Mouse (Mus musculus) spleen, adult 18-20 months (tissue): Measurements from ENCODE around the gene Babam2.

Experiments used
- DNase-seq, 2 experiments: peaks; one replicate each; pipeline ENCODE4 v3.0.0; 2022; ENCODE audit warnings: mixed read lengths in 2 of 2

Gene Babam2

GRCm38 (mm10) chr5:32092281-32092680 is 394.8 kb downstream of the Babam2 start:
- DNase-seq, result no peak

DNA sequence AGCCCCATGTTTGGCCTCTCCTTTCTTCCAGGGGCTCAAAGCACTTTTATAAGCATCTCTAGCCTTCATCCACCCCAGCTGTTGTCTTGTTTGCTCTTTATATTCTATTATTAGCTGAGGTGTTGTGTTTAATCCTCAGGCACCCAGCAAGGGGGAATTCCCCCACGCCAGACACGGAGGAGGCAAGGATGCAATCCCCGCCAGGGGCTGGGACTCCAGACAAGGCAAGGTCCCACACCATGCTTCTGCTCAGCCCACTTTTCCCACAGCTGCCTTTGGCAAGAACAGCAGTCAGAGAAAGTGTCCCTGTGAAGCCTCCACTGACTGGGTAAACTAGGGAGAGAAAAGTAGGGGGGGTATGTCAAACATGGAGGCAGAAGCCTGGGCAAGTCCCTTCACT is 401.2 kb downstream of the Babam2 start:
- no peak for DNase-seq

- no peak for DNase-seq
Observed at GRCm38 (mm10) chr5:32102484-32102883, 405.0 kb downstream of the Babam2 start.

DNA sequence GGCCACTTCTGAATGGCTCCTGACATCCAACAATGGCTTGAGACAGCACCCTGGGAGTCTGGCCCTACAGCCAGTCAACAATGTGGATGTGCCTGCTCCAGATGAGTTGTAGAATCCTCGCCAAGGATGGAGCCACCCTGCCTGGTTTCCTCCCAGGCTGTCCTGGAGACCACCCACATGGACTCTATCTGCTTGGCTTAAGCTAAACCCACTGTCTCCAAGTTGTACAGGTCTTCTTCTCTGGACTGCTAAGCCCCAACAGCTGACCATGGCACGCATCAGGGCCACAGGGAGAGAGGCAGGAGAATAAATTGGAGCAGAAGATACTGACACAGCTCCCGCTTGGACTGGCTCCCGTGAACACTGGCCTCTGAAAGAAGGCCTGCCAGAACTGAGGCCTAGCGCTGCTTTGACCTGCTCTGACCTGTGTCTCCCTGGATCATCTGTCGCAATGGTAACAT is 405.5 kb downstream of the Babam2 start:
- DNase-seq, result no peak

DNA sequence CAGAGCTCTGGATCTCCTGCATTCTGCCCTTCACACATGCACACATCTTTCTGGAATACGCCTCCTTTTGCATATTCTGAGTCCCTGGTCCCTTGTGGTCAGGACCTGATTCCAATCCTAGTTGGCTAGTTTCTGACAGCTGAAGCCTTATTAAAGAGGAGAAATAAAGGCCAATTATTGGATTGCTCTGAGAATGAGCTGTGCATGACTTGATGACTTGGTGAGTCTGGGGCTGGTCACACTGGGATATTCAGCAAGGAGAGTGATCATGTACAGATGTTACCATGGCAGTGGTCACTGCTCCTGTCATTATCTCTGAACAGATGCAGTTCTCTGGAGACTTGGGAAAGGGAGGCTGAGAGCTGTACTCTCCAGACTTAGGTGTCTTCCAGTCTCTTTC is 406.1 kb downstream of the Babam2 start:
- DNase-seq, result no peak

- peak; percentile 12 to 26 for DNase-seq
Observed at GRCm38 (mm10) chr5:32104119-32104990, 406.9 kb downstream of the Babam2 start.

GRCm38 (mm10) chr5:32106473-32107140 is 409.1 kb downstream of the Babam2 start:
- DNase-seq, result no peak

GRCm38 (mm10) chr5:32110651-32111050 is 413.2 kb downstream of the Babam2 start:
- no peak for DNase-seq

DNA sequence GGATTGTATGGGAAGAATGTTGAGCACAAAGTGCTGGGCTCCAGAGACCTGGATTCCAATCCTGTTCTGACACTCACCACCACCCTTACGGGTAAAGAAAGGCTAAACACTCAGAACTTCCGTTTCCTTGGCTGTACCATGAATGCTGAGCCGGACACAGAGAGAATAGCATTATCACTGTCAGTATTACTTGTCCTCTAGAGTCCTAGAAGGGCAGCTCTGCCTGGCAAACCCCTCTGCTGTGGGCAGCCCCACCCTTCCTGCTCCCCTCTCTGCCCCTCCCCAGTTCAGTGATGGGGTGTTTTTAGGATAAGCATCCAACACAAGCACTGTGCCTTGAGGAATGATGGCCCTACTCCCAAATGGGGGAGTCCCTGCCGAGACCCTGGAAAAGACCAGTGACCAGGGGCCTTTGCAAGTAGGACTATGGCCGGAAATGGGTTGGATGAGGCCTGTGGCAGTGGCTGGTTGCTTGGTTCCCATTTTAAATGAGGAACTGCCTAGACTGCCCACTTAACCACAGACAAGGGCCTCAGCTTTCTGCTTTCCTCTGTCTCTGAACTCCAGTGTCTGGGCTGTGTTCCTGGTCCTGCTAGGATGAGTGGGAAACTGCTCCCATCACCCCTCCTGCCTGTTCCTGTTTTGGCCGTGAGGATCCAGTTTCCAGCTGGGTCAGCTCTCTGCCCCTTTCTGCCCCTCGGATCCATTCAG is 414.9 kb downstream of the Babam2 start:
- DNase-seq, result no peak

DNA sequence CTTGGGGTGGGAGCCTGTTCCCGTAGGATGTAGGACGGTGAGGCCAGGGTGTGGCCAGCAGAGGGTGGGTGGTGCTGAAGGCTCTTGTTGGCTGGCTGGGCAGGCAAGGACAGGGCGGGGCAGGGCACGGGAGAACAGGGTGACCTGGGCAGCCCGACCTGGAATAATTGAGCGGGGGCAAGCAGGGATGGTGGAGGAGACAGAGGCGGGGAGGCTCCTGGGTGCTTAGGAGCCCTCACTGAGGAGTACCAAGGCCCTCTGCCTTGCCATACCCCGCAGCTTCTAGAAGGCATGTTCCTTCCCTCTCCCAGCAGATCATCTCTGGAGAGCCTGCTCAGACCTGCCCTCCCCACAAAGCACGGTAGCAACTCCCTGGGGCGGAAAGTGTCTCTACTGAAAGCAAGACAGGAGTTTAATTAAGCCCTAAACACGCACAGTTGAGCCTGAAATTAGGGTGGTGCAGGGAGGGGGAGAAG is 423.5 kb downstream of the Babam2 start:
- no peak for DNase-seq

DNA sequence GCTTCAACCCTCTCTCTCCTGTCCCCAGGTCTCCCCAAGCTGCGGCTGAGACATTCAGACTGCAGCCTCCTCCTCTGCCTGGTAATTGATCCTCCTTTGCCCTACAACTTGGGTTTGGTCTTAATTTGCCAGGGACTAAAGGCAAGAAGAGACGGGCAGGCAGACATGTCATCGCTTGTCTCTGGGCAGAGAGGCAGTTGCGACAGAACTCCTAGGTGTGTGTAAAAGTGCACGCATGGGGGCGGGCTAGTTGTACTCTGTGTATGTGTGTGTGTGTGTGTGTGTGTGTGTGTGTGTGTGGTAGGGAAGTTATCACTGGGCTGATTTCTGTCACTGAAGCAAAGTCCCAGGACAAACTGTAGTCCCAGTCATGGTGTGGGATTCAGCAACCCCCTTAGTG is 424.5 kb downstream of the Babam2 start:
- DNase-seq, result no peak

DNA sequence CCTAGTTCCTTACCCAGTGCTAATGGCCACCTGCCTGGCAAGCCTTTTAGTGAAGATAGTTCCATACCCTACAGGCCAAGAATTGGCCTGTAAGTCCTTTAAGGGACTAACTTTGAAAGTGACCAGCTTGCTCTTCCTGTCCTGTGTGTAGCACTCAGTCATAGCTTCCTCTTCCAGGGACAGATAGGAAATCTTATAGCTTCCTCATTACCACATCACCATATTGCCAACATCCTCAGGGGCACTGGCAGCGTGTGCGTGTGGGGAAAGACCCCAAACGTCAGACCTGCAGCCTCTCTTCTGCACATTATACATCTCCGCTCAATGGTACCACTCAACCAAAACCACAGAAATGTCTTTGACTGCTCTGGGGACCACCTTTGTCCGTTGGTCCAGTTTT is 424.9 kb downstream of the Babam2 start:
- DNase-seq, result no peak

GRCm38 (mm10) chr5:32124957-32125356 is 427.5 kb downstream of the Babam2 start:
- no peak for DNase-seq

DNA sequence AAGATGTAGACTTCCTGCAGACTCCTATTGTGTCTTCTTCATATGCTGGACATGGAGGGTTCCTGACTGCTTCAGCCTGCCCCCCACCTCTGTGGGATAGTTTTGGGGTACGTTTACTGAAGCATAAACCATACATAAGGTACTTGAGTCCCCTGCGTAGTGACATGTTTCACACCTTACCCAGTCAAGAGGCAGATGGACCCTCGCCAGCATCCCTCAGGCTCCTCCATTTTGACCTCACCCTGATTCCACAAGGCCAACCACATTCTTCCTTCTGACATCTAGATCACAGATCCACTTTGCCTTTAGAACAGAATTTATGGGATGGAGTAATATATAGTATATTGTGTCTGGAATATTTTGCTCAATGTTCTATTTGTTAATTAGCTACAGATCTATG is 429.7 kb downstream of the Babam2 start:
- no peak for DNase-seq

- no peak for DNase-seq
Observed at GRCm38 (mm10) chr5:32127927-32128326, 430.4 kb downstream of the Babam2 start.

DNA sequence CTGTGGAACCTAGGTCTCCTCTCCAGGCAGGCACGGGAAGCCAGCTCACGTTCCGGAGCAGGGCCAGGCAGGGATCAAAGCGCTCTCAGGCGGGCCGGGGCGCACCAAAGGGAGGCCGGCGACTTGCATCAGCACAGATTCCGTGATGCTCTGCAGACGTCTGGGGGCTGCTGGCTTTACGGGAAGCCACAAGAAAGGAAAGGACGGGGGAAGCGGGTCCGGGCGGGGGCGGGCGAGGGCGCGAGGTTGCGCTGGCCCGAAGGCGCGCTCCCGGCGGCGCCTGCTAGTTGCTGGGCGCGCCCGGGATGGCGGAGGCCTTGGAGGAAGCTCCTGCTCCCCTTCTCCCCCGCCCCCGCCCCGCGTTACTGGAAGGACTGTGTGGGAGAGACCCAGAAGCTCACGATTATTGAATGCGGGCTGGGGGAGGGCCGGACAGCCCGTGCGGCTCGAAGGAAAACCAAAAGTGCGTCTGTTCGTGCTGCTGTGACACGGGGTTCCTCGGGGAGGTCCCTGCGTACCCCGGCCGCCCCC is 435.6 kb downstream of the Babam2 start:
- peak; percentile 22 to 39 for DNase-seq

GRCm38 (mm10) chr5:32133549-32134004 is 436.1 kb downstream of the Babam2 start:
- DNase-seq, result peak; percentile 31 to 49

DNA sequence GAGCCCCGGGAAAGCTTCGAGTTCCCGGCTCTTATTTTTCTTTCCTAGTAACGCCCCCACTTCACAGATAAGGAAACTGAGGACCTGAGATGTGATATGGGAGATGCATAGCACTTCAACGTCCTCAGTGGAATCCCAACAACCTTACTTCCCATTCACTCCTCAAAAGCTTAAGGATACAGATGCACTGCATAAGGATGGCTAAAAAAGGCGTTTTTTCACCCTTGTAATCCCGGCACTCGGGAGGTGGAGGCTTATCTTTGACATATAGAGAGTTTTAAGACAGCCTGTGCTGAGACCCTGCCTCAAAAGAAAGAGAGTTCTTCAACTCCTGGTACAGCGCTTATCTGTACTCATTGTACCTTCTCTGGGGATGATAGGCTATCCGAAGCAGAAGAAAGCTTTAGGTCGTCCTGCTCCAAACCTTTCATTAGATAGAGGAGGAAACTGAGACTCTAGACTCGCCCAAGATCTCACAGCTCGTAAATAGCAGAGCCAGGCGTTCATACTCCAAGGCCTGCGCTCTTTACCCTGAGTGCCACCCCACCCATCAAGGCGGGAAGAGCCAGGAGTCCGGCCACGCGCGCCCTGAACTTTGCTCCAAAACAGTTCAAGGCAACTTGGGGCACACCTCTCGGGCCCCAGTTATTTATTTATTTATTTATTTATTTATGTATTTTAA is 436.7 kb downstream of the Babam2 start:
- peak in 1 of 2 experiments; percentile 31 for DNase-seq
